Mouse (Mus musculus) bone marrow, adult 2 months (tissue): ENCODE measurements around the gene C1qtnf9.

Source experiments
- CTCF ChIP-seq: fragments of 200-500 bp; IDR thresholded peaks from 2 replicates; pipeline ENCODE4 v1.5.1; 2011; ENCODE audit warnings: low read length, control low read depth; ENCODE audit not compliant: control insufficient read depth, insufficient read depth
- POLR2A ChIP-seq: fragments of 200-500 bp; IDR thresholded peaks from 2 replicates; pipeline ENCODE4 v1.6.1; 2011; ENCODE audit warnings: low read depth, mild to moderate bottlenecking, control low read depth, low read length, borderline replicate concordance; ENCODE audit not compliant: control insufficient read depth

- TF ChIP-seq CTCF (no peak), POLR2A (no peak)
Measured at GRCm38 (mm10) chr14:60738434-60738938, 29.4 kb upstream of the C1qtnf9 start.
